Mouse (Mus musculus): Measurements from ENCODE around the gene Mindy3. TPM values are rescaled to one million over a fixed set of nuclear protein-coding genes. Genes with fewer than 3 reads are reported as not detected.

Mindy3 gene
- polyA plus RNA-seq, 1 experiment from 2014 or later = 22.7 TPM

GRCm38 (mm10) chr2:12418534-12419261 lies 572 bp downstream of the Mindy3 start:
- under 1% methylated on average over 40 of the region's 40 CpGs for WGBS
- Histone ChIP-seq H3K4me3 (ENCODE audit: low read length) (peak overlapping the region; percentile 82), H3K36me3 (ENCODE audit: control insufficient read depth, insufficient read depth) (no peaks in the 10 kb centered on the region)

GRCm38 (mm10) chr2:12418121-12418520 lies 1.1 kb downstream of the Mindy3 start:
- H3K4me1 ChIP-seq (ENCODE audit: control insufficient read depth, insufficient read depth, low read length) = peaks cover 10% of the 10 kb centered on the region
- H3K27ac ChIP-seq (ENCODE audit: low read length) = no peak overlapping the region
- peak overlapping the region; percentile 82 for H3K4me3 ChIP-seq (ENCODE audit: low read length)
- no peaks in the 10 kb centered on the region for H3K36me3 ChIP-seq (ENCODE audit: control insufficient read depth, insufficient read depth)
- H3K27me3 ChIP-seq (ENCODE audit: control insufficient read depth, insufficient read depth, low read length) = no peaks in the 10 kb centered on the region
- no peaks in the 10 kb centered on the region for H3K9me3 ChIP-seq (replicated peaks; ENCODE audit: control insufficient read depth, low read length)
- ATAC-seq (replicated peaks; ENCODE audit: extremely low read depth, insufficient read depth, low FRiP score) = no peak
- H3K9ac ChIP-seq (ENCODE audit: low read length) = peak overlapping the region; percentile 82
- 34% methylated on average over 8 of the region's 8 CpGs for WGBS
- peak overlapping the region; percentile 79 for H3K4me2 ChIP-seq (ENCODE audit: low read depth, low read length)

More at GRCm38 (mm10) chr2:12418534-12419261, 572 bp downstream of the Mindy3 start:
- H3K9me3 ChIP-seq (replicated peaks; ENCODE audit: control insufficient read depth, low read length) = no peaks in the 10 kb centered on the region
- H3K27ac ChIP-seq (ENCODE audit: low read length) = peak overlapping the region; percentile 60
- H3K27me3 ChIP-seq (ENCODE audit: control insufficient read depth, insufficient read depth, low read length) = no peaks in the 10 kb centered on the region
- peak overlapping the region; percentile 79 for H3K4me2 ChIP-seq (ENCODE audit: low read depth, low read length)
- H3K9ac ChIP-seq (ENCODE audit: low read length) = peak overlapping the region; percentile 82
- peaks cover 10% of the 10 kb centered on the region for H3K4me1 ChIP-seq (ENCODE audit: control insufficient read depth, insufficient read depth, low read length)
- ATAC-seq (replicated peaks; ENCODE audit: extremely low read depth, insufficient read depth, low FRiP score) = peak; percentile 66

GRCm38 (mm10) chr2:12412309-12412708 lies 7.0 kb downstream of the Mindy3 start:
- Histone ChIP-seq H3K9me3 (replicated peaks; ENCODE audit: control insufficient read depth, low read length) (no peaks in the 10 kb centered on the region), H3K4me2 (ENCODE audit: low read depth, low read length) (no peak overlapping the region), H3K27ac (ENCODE audit: low read length) (no peak overlapping the region), H3K36me3 (ENCODE audit: control insufficient read depth, insufficient read depth) (no peaks in the 10 kb centered on the region), H3K4me1 (ENCODE audit: control insufficient read depth, insufficient read depth, low read length) (peaks cover 5% of the 10 kb centered on the region), H3K4me3 (ENCODE audit: low read length) (no peak overlapping the region), H3K9ac (ENCODE audit: low read length) (no peak overlapping the region), H3K27me3 (ENCODE audit: control insufficient read depth, insufficient read depth, low read length) (no peaks in the 10 kb centered on the region)
- ATAC-seq (replicated peaks; ENCODE audit: extremely low read depth, insufficient read depth, low FRiP score) = no peak
- WGBS = 65% methylated on average over 2 of the region's 2 CpGs

- Histone ChIP-seq H3K36me3 (ENCODE audit: control insufficient read depth, insufficient read depth) (no peaks in the 10 kb centered on the region), H3K27ac (ENCODE audit: low read length) (no peak overlapping the region), H3K27me3 (ENCODE audit: control insufficient read depth, insufficient read depth, low read length) (no peaks in the 10 kb centered on the region), H3K4me2 (ENCODE audit: low read depth, low read length) (no peak overlapping the region), H3K9ac (ENCODE audit: low read length) (no peak overlapping the region), H3K9me3 (replicated peaks; ENCODE audit: control insufficient read depth, low read length) (no peaks in the 10 kb centered on the region), H3K4me3 (ENCODE audit: low read length) (no peak overlapping the region), H3K4me1 (ENCODE audit: control insufficient read depth, insufficient read depth, low read length) (peaks cover 5% of the 10 kb centered on the region)
- no peak for ATAC-seq (replicated peaks; ENCODE audit: extremely low read depth, insufficient read depth, low FRiP score)
- WGBS = 41% methylated on average over 2 of the region's 2 CpGs
These were observed 8.1 kb downstream of the Mindy3 start for GRCm38 (mm10) chr2:12411129-12411528.

GRCm38 (mm10) chr2:12406737-12407136 lies 12.5 kb downstream of the Mindy3 start:
- no peak for ATAC-seq (replicated peaks; ENCODE audit: extremely low read depth, insufficient read depth, low FRiP score)
- Histone ChIP-seq H3K4me2 (ENCODE audit: low read depth, low read length) (no peak overlapping the region), H3K27me3 (ENCODE audit: control insufficient read depth, insufficient read depth, low read length) (no peaks in the 10 kb centered on the region), H3K4me1 (ENCODE audit: control insufficient read depth, insufficient read depth, low read length) (no peaks in the 10 kb centered on the region), H3K27ac (ENCODE audit: low read length) (no peak overlapping the region), H3K9ac (ENCODE audit: low read length) (no peak overlapping the region), H3K36me3 (ENCODE audit: control insufficient read depth, insufficient read depth) (no peaks in the 10 kb centered on the region), H3K9me3 (replicated peaks; ENCODE audit: control insufficient read depth, low read length) (no peaks in the 10 kb centered on the region), H3K4me3 (ENCODE audit: low read length) (no peak overlapping the region)
- 84% methylated on average over 2 of the region's 2 CpGs for WGBS

- no peaks in the 10 kb centered on the region for H3K9me3 ChIP-seq (replicated peaks; ENCODE audit: control insufficient read depth, low read length)
- no peak for ATAC-seq (replicated peaks; ENCODE audit: extremely low read depth, insufficient read depth, low FRiP score)
- H3K9ac ChIP-seq (ENCODE audit: low read length) = no peak overlapping the region
- H3K27ac ChIP-seq (ENCODE audit: low read length) = no peak overlapping the region
- no peaks in the 10 kb centered on the region for H3K27me3 ChIP-seq (ENCODE audit: control insufficient read depth, insufficient read depth, low read length)
- no peaks in the 10 kb centered on the region for H3K36me3 ChIP-seq (ENCODE audit: control insufficient read depth, insufficient read depth)
- no peak overlapping the region for H3K4me2 ChIP-seq (ENCODE audit: low read depth, low read length)
- no peaks in the 10 kb centered on the region for H3K4me1 ChIP-seq (ENCODE audit: control insufficient read depth, insufficient read depth, low read length)
- WGBS = 50% methylated on average over 3 of the region's 3 CpGs
- no peak overlapping the region for H3K4me3 ChIP-seq (ENCODE audit: low read length)
These were observed 16.8 kb downstream of the Mindy3 start for GRCm38 (mm10) chr2:12402469-12402868.

- Histone ChIP-seq H3K9me3 (replicated peaks; ENCODE audit: control insufficient read depth, low read length) (no peaks in the 10 kb centered on the region), H3K27me3 (ENCODE audit: control insufficient read depth, insufficient read depth, low read length) (no peaks in the 10 kb centered on the region), H3K4me1 (ENCODE audit: control insufficient read depth, insufficient read depth, low read length) (no peaks in the 10 kb centered on the region), H3K27ac (ENCODE audit: low read length) (no peak overlapping the region), H3K4me3 (ENCODE audit: low read length) (no peak overlapping the region), H3K9ac (ENCODE audit: low read length) (no peak overlapping the region), H3K4me2 (ENCODE audit: low read depth, low read length) (no peak overlapping the region), H3K36me3 (ENCODE audit: control insufficient read depth, insufficient read depth) (no peaks in the 10 kb centered on the region)
- 88% methylated on average over 1 of the region's 1 CpGs for WGBS
- no peak for ATAC-seq (replicated peaks; ENCODE audit: extremely low read depth, insufficient read depth, low FRiP score)
These were observed 18.1 kb downstream of the Mindy3 start for GRCm38 (mm10) chr2:12401137-12401536.

GRCm38 (mm10) chr2:12389028-12389427 lies 30.2 kb downstream of the Mindy3 start:
- Histone ChIP-seq H3K9me3 (replicated peaks; ENCODE audit: control insufficient read depth, low read length) (no peaks in the 10 kb centered on the region), H3K27ac (ENCODE audit: low read length) (no peak overlapping the region), H3K4me2 (ENCODE audit: low read depth, low read length) (no peak overlapping the region), H3K9ac (ENCODE audit: low read length) (no peak overlapping the region), H3K36me3 (ENCODE audit: control insufficient read depth, insufficient read depth) (0 out of 2 replicates have a peak, but pooled peaks cover 3% of the 10 kb centered on the region), H3K4me1 (ENCODE audit: control insufficient read depth, insufficient read depth, low read length) (no peaks in the 10 kb centered on the region), H3K4me3 (ENCODE audit: low read length) (no peak overlapping the region), H3K27me3 (ENCODE audit: control insufficient read depth, insufficient read depth, low read length) (no peaks in the 10 kb centered on the region)
- 38% methylated on average over 1 of the region's 1 CpGs for WGBS
- ATAC-seq (replicated peaks; ENCODE audit: extremely low read depth, insufficient read depth, low FRiP score) = no peak

- no peak overlapping the region for H3K4me3 ChIP-seq (ENCODE audit: low read length)
- H3K9ac ChIP-seq (ENCODE audit: low read length) = no peak overlapping the region
- H3K4me2 ChIP-seq (ENCODE audit: low read depth, low read length) = no peak overlapping the region
- H3K27me3 ChIP-seq (ENCODE audit: control insufficient read depth, insufficient read depth, low read length) = no peaks in the 10 kb centered on the region
- H3K27ac ChIP-seq (ENCODE audit: low read length) = no peak overlapping the region
- no peaks in the 10 kb centered on the region for H3K4me1 ChIP-seq (ENCODE audit: control insufficient read depth, insufficient read depth, low read length)
- H3K36me3 ChIP-seq (ENCODE audit: control insufficient read depth, insufficient read depth) = 0 out of 2 replicates have a peak, but pooled peaks cover 3% of the 10 kb centered on the region
- WGBS = 89% methylated on average over 4 of the region's 4 CpGs
- no peak for ATAC-seq (replicated peaks; ENCODE audit: extremely low read depth, insufficient read depth, low FRiP score)
- H3K9me3 ChIP-seq (replicated peaks; ENCODE audit: control insufficient read depth, low read length) = no peaks in the 10 kb centered on the region
These were observed 30.7 kb downstream of the Mindy3 start for GRCm38 (mm10) chr2:12388569-12388968.

Measured in heart, embryonic 16.5 days (tissue).